Comparison of ENCODE assay signal across 9 mouse cellular contexts in the genomic region with DNA sequence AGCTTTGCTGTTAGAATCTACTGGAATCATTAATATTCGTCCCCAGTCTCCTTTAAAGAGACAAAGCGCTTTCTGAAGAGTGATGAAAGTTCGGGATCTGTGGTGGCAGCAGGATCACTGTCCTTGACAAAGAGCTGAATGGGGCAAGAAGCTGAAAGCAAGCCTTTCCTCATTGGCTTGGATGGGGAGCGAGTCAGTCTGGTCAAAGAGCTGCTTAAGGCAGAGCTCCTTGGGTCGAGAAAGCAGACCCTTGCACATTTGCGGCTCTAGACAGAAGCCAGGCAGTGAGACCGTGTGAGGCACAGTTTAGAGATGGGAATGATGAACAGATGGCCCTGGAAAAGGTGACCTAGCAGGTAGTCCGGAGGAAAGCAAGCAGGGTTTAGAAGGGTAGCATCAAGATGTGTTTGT. TPM values are rescaled to one million over a fixed set of nuclear protein-coding genes. Genes with fewer than 3 reads are reported as not detected.
DNase-seq lines count a peak whose midpoint lies in the region; ATAC-seq and TF ChIP-seq lines count a peak whose summit lies in the region.
"Had no signal": no experiment of that assay in that cellular context is flagged by ENCODE, and none has a peak within 500 bp of the region (broad histone marks: within the 10 kb centered on the region; RNA-seq: fewer than 3 reads in every experiment).

No protein-coding gene starts in this region.

- no peak overlapping the region for H3K9ac ChIP-seq in kidney, postnatal 0 days (ENCODE audit: low read depth, low read length)
- peak overlapping the region; percentile 68 for H3K9ac ChIP-seq in forebrain, embryonic 15.5 days (replicated peaks)
- H3K9ac ChIP-seq in midbrain, embryonic 14.5 days (replicated peaks; ENCODE audit: low read length) = peak overlapping the region; percentile 76
- H3K9ac ChIP-seq: liver, embryonic 14.5 days had no signal

- WGBS in kidney, postnatal 0 days = 20% methylated on average over 8 of the region's 8 CpGs
- WGBS in forebrain, embryonic 15.5 days = 4% methylated on average over 8 of the region's 8 CpGs
- WGBS in midbrain, embryonic 14.5 days = 12% methylated on average over 8 of the region's 8 CpGs

- no peaks in the 10 kb centered on the region for H3K36me3 ChIP-seq in kidney, postnatal 0 days (ENCODE audit: insufficient read depth, low read length)
- H3K36me3 ChIP-seq in forebrain, embryonic 15.5 days = no peaks in the 10 kb centered on the region
- H3K36me3 ChIP-seq in midbrain, embryonic 14.5 days (ENCODE audit: control insufficient read depth, insufficient read depth, low read length) = no peaks in the 10 kb centered on the region

- no peak for DNase-seq in kidney, postnatal 0 days (ENCODE audit: low spot score)
- DNase-seq in kidney, postnatal 25 days = no peak
- DNase-seq in cerebellum, adult 18-20 months = peak; percentile 76 to 81
- DNase-seq in midbrain, embryonic 14.5 days = peak; percentile 68
- DNase-seq in B cell, adult 2 months = no peak
- DNase-seq in thymus, postnatal 10 days (ENCODE audit: low spot score in 2 of 2) = no peak
- DNase-seq in kidney, postnatal 10 days = no peak

- no peaks in the 10 kb centered on the region; the same call in 1 of the 2 replicates for H3K4me1 ChIP-seq in kidney, postnatal 0 days (replicated peaks; ENCODE audit: insufficient read depth, low read length)
- peaks cover 36% of the 10 kb centered on the region for H3K4me1 ChIP-seq in forebrain, embryonic 15.5 days
- 0 out of 2 replicates have a peak, but pooled peaks cover 15% of the 10 kb centered on the region for H3K4me1 ChIP-seq in midbrain, embryonic 14.5 days (ENCODE audit: control insufficient read depth, insufficient read depth, low read length)

- H3K9me3 ChIP-seq in kidney, postnatal 0 days (replicated peaks; ENCODE audit: low read length) = no peaks in the 10 kb centered on the region
- H3K9me3 ChIP-seq in forebrain, embryonic 15.5 days = no peaks in the 10 kb centered on the region
- no peaks in the 10 kb centered on the region for H3K9me3 ChIP-seq in midbrain, embryonic 14.5 days (ENCODE audit: control insufficient read depth, low read length)

- H3K4me3 ChIP-seq in kidney, postnatal 0 days (replicated peaks; ENCODE audit: low read depth, low read length) = peak overlapping the region; percentile 34
- peak overlapping the region; percentile 59 for H3K4me3 ChIP-seq in forebrain, embryonic 15.5 days
- peak overlapping the region; percentile 60 for H3K4me3 ChIP-seq in midbrain, embryonic 14.5 days (replicated peaks; ENCODE audit: low read depth, low read length)

- no peak overlapping the region for H3K27ac ChIP-seq in kidney, postnatal 0 days
- H3K27ac ChIP-seq in forebrain, embryonic 15.5 days (replicated peaks) = peak overlapping the region; percentile 51; the same call in 1 of the 2 replicates
- H3K27ac ChIP-seq in midbrain, embryonic 14.5 days (replicated peaks; ENCODE audit: low read depth, low read length) = peak overlapping the region; percentile 83
- H3K27ac ChIP-seq: liver, embryonic 14.5 days had no signal

- TF ChIP-seq CTCF in kidney, postnatal 0 days (IDR thresholded peaks at IDR 0.05; ENCODE audit: low read depth) = no peak

- H3K27me3 ChIP-seq in kidney, postnatal 0 days (ENCODE audit: insufficient read depth, low read length) = no peaks in the 10 kb centered on the region
- 0 out of 2 replicates have a peak, but pooled peaks cover 3% of the 10 kb centered on the region for H3K27me3 ChIP-seq in forebrain, embryonic 15.5 days
- no peaks in the 10 kb centered on the region for H3K27me3 ChIP-seq in midbrain, embryonic 14.5 days (ENCODE audit: control insufficient read depth, insufficient read depth, low read length)

- peak overlapping the region; percentile 64 for H3K4me2 ChIP-seq in kidney, postnatal 0 days (ENCODE audit: low read length)
- H3K4me2 ChIP-seq in forebrain, embryonic 15.5 days (replicated peaks) = peak overlapping the region; percentile 92
- H3K4me2 ChIP-seq in midbrain, embryonic 14.5 days (ENCODE audit: low read length) = peak overlapping the region; percentile 81

- ATAC-seq in kidney, postnatal 0 days (replicated peaks; ENCODE audit: low FRiP score, low read depth) = no peak
- 0 out of 2 replicates have a peak, but pooled peaks have one; percentile 6 for ATAC-seq in forebrain, embryonic 15.5 days (replicated peaks)
- ATAC-seq in midbrain, embryonic 14.5 days (ENCODE audit: low FRiP score, low TSS enrichment) = peak; percentile 9; the same call in 1 of the 2 replicates

RNA-seq across cellular contexts. Expression of a gene that starts 0.9 kb away (rescaled TPM):
- polyA plus RNA-seq in kidney, postnatal 0 days (2015; fragmentation: Nextera tagmentation; extraction: Ambion mirVana) = 1.7 and 2.0 TPM in 2 replicates
- polyA plus RNA-seq in forebrain, embryonic 15.5 days (2015; fragmentation: Nextera tagmentation; extraction: Ambion mirVana) = 37.8 and 38.8 TPM in 2 replicates
- polyA plus RNA-seq in midbrain, embryonic 14.5 days (2014; fragmentation: Nextera tagmentation; extraction: Ambion mirVana) = 79.0 and 83.9 TPM in 2 replicates

Comparison
In these comparisons a context has a peak if more than half of its experiments do, and no peak if none do; other contexts are left out.
1. DNase-seq: peak in cerebellum, adult 18-20 months (2 of 2) and midbrain, embryonic 14.5 days (single experiment); none in kidney, postnatal 0 days (single experiment), kidney, postnatal 25 days (0 of 2), B cell, adult 2 months (0 of 2), thymus, postnatal 10 days (0 of 2) and kidney, postnatal 10 days (single experiment).
2. RNA of a gene that starts 0.9 kb away (polyA plus RNA-seq): 79.0 to 83.9 TPM in midbrain, embryonic 14.5 days and 37.8 to 38.8 TPM in forebrain, embryonic 15.5 days; 1.7 to 2.0 TPM in kidney, postnatal 0 days; every median in the first group is over 10 times any median in the second.
3. Peak in every context shown above with its lines, with median percentiles within 50 percentile points of each other: H3K4me2 ChIP-seq and H3K4me3 ChIP-seq.